Mouse (Mus musculus) thymus, postnatal 0 days (tissue): Measurements from ENCODE around the gene Epas1. TPM values are rescaled to one million over a fixed set of nuclear protein-coding genes. Genes with fewer than 3 reads are reported as not detected.

Experiments
- DNase-seq: peaks from one replicate; pipeline ENCODE4 v3.0.0-alpha.2; 2015; ENCODE audit warnings: low spot score
- polyA plus RNA-seq: library from polyadenylated mRNA; unstranded; fragments of >200 nt; fragmentation: Nextera tagmentation; extraction: Ambion mirVana; gene quantifications from 2 replicates; pipeline ENCODE4 v1.2.1, GENCODE M21; 2015

Gene Epas1
- polyA plus RNA-seq, 1 experiment from 2014 or later: 2.4 TPM

GRCm38 (mm10) chr17:86827391-86828165 is 74.1 kb downstream of the Epas1 start:
- no peak for DNase-seq

- peak; percentile 1 for DNase-seq
These were observed 75.0 kb downstream of the Epas1 start for GRCm38 (mm10) chr17:86828500-86828899.

DNA sequence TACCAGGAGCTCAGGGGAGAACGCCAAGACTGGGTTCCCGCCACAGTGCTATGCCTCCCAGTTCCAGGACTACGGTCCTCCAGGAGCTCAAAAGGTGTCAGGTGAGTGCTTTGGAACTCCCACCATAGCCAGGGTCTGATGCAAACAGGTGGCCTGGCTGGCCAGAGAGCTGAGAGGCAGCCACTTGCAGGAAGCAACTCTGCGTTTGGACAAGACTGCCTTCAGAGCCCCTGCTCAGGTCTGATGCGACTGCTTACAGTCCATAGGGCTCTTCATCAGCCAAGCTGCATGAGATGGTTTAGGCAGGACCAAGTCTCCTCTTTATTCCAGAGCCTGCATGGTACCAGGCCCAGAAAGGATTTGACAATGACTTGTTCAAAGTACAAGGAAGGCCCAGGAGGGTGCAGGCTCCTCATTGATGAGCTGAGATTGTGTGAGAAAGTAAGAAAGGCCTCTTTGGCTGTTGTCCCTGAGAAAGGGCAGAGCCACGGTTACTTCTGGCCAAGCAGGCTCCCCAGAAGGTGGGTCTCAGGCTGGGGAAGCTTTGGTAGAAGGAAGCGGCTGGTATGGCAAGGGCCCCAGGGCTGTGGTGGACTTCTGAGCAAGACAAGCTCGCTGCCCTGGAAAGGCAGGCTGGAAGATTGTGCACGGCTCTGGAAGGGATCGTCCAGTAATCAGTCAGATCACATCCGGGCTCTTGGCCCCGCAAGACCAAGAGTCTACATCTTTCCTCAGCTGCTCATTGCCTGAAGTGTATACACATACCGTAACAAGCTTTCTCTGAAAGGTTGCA is 76.1 kb downstream of the Epas1 start:
- DNase-seq: peak; percentile 1

DNA sequence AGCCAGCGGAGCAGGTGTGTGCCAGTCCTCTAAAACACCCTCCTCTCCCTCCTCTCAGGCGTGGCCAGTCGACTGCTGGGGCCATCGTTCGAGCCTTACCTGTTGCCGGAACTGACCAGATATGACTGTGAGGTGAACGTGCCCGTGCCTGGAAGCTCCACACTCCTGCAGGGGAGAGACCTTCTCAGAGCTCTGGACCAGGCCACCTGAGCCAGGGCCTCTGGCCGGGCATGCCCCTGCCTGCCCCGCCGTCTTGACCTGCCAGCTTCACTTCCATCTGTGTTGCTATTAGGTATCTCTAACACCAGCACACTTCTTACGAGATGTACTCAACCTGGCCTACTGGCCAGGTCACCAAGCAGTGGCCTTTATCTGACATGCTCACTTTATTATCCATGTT is 77.4 kb downstream of the Epas1 start:
- peak; percentile 0 for DNase-seq

DNA sequence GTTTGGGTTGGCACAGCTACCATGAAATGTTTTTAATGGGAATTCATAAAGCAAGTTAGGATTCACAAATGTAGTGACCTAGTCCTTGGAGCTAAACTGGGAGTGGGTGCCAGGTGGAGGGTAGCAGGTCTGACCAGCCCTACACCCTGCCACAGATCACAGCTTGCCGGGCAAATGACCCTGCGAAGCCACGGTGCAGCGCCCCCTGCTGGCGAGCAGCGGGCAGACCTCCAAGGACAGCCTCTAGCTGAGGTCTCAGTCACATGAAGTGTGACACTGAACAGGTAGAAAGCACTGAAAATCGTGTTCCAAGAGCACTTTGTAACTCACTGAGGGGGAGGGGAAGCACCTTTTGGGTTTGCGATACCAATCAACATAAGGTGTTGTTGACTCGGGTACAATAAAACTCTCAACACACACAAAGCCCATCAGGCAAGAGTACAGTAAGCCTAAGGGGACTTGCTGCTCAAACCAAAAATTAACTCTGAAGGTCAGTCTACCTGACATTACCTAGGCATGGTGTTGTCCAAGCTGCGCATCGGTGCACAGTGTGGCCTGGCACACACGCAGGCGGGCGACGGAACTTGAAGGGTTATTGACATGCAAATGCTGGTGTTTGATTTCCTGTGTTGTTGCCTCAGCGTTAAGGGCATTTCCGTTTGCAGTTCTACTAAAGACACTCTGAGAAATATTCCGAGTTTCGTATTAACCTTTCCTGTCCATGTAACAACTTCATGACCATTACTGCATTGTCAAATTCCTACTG is 79.2 kb downstream of the Epas1 start:
- DNase-seq: no peak

GRCm38 (mm10) chr17:86833945-86834344 is 80.4 kb downstream of the Epas1 start:
- DNase-seq: no peak

- DNase-seq: no peak
These were observed 85.8 kb downstream of the Epas1 start for GRCm38 (mm10) chr17:86839308-86839707.

GRCm38 (mm10) chr17:86850700-86851337 is 97.3 kb downstream of the Epas1 start:
- no peak for DNase-seq

DNA sequence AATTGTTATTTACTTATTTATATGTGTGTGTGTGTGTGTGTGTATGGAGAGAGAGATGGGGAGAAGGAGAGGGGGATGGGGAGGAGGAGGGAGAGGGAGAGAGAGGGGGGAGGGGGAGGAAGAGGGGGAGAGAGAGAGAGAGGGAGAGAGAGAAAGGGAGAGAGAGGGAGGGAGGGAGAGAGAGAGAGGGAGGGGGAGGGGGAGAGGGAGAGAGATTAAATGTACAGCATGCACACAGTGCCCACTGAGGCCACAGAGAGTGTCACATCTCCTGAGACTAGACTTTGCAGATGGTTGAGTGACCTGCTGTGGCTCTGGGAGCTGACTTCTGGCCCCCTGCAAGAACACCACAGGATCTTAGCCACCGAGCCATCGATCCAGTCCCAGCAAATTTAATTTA is 98.3 kb downstream of the Epas1 start:
- no peak for DNase-seq

GRCm38 (mm10) chr17:86852591-86853031 is 99.1 kb downstream of the Epas1 start:
- no peak for DNase-seq

GRCm38 (mm10) chr17:86870586-86870985 is 117.1 kb downstream of the Epas1 start:
- DNase-seq: no peak

GRCm38 (mm10) chr17:86872643-86873042 is 119.1 kb downstream of the Epas1 start:
- peak; percentile 26 for DNase-seq

GRCm38 (mm10) chr17:86876940-86877339 is 123.4 kb downstream of the Epas1 start:
- no peak for DNase-seq

DNA sequence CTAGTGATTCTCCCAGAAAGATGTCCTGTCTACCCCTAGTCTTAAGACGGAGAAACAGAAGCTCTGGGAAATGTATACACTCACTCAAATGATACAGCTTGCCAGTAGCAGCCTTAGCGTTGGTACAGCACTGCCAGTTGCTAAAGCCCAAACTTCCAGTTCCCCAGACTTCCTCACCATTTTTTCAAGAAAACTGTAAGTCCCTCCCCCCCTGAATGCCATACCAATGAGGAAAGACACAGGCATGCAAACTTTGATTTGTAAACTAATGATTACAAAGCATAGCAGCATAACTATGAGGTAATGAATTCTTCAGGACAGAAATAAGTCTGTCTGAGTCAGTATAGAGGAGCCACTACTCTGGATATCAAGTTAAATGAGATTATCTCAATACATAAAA is 124.2 kb downstream of the Epas1 start:
- no peak for DNase-seq

- no peak for DNase-seq
These were observed 126.6 kb downstream of the Epas1 start for GRCm38 (mm10) chr17:86880056-86880455.

- DNase-seq: peak; percentile 73
These were observed 127.1 kb downstream of the Epas1 start for GRCm38 (mm10) chr17:86880461-86881044.

Other genes with a start within 250 kb of the Epas1 start
- 0.10 TPM in 1 of 2 replicates, not detected in the other for gene Gm10309, start 248.5 kb upstream of the Epas1 start, polyA plus RNA-seq
- gene Tmem247, start 163.6 kb downstream of the Epas1 start, polyA plus RNA-seq: not detected in 2 replicates
- not detected in 2 replicates for gene Atp6v1e2, start 194.2 kb downstream of the Epas1 start, polyA plus RNA-seq
- gene Rhoq, start 209.4 kb downstream of the Epas1 start, polyA plus RNA-seq: 3.1 and 3.8 TPM in 2 replicates